Mouse (Mus musculus) olfactory bulb, adult 2 months (tissue): ENCODE results near the gene Ppp4r3a.

Experiments
- CTCF ChIP-seq: fragments of 200-500 bp; IDR thresholded peaks from 2 replicates; pipeline ENCODE4 v1.5.1; 2012; ENCODE audit warnings: low read depth, mild to moderate bottlenecking, low read length, moderate library complexity; ENCODE audit not compliant: insufficient read depth
- POLR2A ChIP-seq: fragments of 200-500 bp; IDR thresholded peaks from 2 replicates; pipeline ENCODE4 v1.6.1; 2012; ENCODE audit warnings: mild to moderate bottlenecking, low read depth, low read length, moderate library complexity; ENCODE audit not compliant: insufficient read depth

DNA sequence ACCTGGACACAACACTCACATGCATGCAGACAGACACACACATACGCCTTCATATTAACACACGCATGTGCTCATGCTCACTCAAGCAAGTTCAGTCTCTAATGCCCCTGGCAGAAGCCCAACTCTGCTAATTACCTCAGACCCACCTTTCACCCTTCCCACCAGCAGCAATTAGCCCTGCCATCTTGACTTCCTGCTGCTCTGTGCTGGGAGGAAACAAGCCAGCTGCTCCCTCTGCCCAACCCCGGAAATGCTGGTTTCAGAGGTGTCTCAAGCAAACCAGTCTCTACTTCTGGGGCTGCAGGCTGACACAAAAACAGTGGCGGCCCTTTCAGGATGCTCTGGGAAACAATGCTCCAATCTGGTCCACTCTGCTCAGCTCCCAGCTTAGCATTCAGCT is 67.6 kb downstream of the Ppp4r3a start:
- no peak for TF ChIP-seq POLR2A
- TF ChIP-seq CTCF, result no peak
